Mouse (Mus musculus) myocyte (in vitro differentiated cells): Measurements from ENCODE around the gene Hist2h2be. TPM values are rescaled to one million over a fixed set of nuclear protein-coding genes. Genes with fewer than 3 reads are reported as not detected.

Experiments used
- H3K27me3 ChIP-seq: one replicate; pipeline ENCODE4 v1.6.1; 2011; ENCODE audit not compliant: control insufficient read depth, insufficient read depth, insufficient read length
- H3K36me3 ChIP-seq: one replicate; pipeline ENCODE4 v1.6.1; 2011; ENCODE audit not compliant: control insufficient read depth, insufficient read depth
- H3K4me2 ChIP-seq: one replicate; pipeline ENCODE4 v1.6.1; 2011; ENCODE audit warnings: low read depth, control low read depth
- H3K4me3 ChIP-seq: one replicate; pipeline ENCODE4 v1.5.1; 2011; ENCODE audit warnings: mild to moderate bottlenecking, control low read depth, moderate library complexity
- H3K79me2 ChIP-seq: one replicate; pipeline ENCODE4 v1.6.1; 2011; ENCODE audit not compliant: control insufficient read depth, insufficient read depth
- H3ac ChIP-seq: one replicate; pipeline ENCODE4 v1.6.1; 2011; ENCODE audit not compliant: control insufficient read depth, insufficient read length
- CEBPB ChIP-seq: IDR thresholded peaks from 2 replicates; pipeline ENCODE4 v1.6.1; 2011; ENCODE audit warnings: mild to moderate bottlenecking, moderate library complexity; ENCODE audit not compliant: poor library complexity, insufficient read depth, severe bottlenecking
- E2F4 ChIP-seq: IDR thresholded peaks from one replicate; pipeline ENCODE4 v1.6.1; 2011; ENCODE audit warnings: mild to moderate bottlenecking, control low read depth, moderate library complexity; ENCODE audit not compliant: insufficient read depth
- MAX ChIP-seq: IDR thresholded peaks from one replicate; pipeline ENCODE4 v1.6.1; 2011; ENCODE audit warnings: low read depth, mild to moderate bottlenecking, control low read depth
- MYOD1 ChIP-seq, 3 experiments: IDR thresholded peaks; one replicate each; pipeline ENCODE4 v1.6.1; 2011; ENCODE audit warnings: control low read depth in 2 of 3, low read depth in 2 of 3, mild to moderate bottlenecking in 2 of 3, moderate library complexity in 1 of 3; ENCODE audit not compliant: insufficient read length in 2 of 3, control insufficient read depth in 1 of 3
- MYOG ChIP-seq, 3 experiments: IDR thresholded peaks; one replicate each; pipeline ENCODE4 v1.6.1; 2011; ENCODE audit warnings: control low read depth in 2 of 3, low read depth in 2 of 3, mild to moderate bottlenecking in 2 of 3; ENCODE audit not compliant: insufficient read length in 2 of 3, control insufficient read depth in 1 of 3, insufficient read depth in 1 of 3
- POLR2A ChIP-seq: IDR thresholded peaks from one replicate; pipeline ENCODE4 v1.6.1; 2011; ENCODE audit warnings: low read depth, mild to moderate bottlenecking, control low read depth, moderate library complexity; ENCODE audit not compliant: insufficient read length
- POLR2AphosphoS2 ChIP-seq: IDR thresholded peaks from one replicate; pipeline ENCODE4 v1.6.1; 2011; ENCODE audit warnings: low read depth, control low read depth; ENCODE audit not compliant: insufficient read length
- REST ChIP-seq: IDR thresholded peaks from one replicate; pipeline ENCODE4 v1.6.1; 2011; ENCODE audit warnings: mild to moderate bottlenecking, control low read depth, moderate library complexity; ENCODE audit not compliant: insufficient read depth, insufficient read length
- SRF ChIP-seq: IDR thresholded peaks from one replicate; pipeline ENCODE4 v1.6.1; 2011; ENCODE audit warnings: low read depth; ENCODE audit not compliant: control insufficient read depth, insufficient read length
- TCF12 ChIP-seq: IDR thresholded peaks from one replicate; pipeline ENCODE4 v1.6.1; 2011; ENCODE audit warnings: mild to moderate bottlenecking, control low read depth; ENCODE audit not compliant: poor library complexity, insufficient read depth, severe bottlenecking
- TCF3 ChIP-seq: IDR thresholded peaks from one replicate; pipeline ENCODE4 v1.6.1; 2011; ENCODE audit warnings: low read depth, control low read depth; ENCODE audit not compliant: insufficient read length
- USF1 ChIP-seq: IDR thresholded peaks from one replicate; pipeline ENCODE4 v1.6.1; 2011; ENCODE audit warnings: low read depth, mild to moderate bottlenecking, control low read depth, moderate library complexity
- polyA plus RNA-seq: library from polyadenylated mRNA; unstranded; fragments of >200 nt; fragmentation: generic; extraction: Trizol; gene quantifications from one replicate; pipeline ENCODE4 v1.2.1, GENCODE M21; 2012; ENCODE audit warnings: missing spikeins

Hist2h2be gene
- polyA plus RNA-seq, 1 experiment = 2.2 TPM

DNA sequence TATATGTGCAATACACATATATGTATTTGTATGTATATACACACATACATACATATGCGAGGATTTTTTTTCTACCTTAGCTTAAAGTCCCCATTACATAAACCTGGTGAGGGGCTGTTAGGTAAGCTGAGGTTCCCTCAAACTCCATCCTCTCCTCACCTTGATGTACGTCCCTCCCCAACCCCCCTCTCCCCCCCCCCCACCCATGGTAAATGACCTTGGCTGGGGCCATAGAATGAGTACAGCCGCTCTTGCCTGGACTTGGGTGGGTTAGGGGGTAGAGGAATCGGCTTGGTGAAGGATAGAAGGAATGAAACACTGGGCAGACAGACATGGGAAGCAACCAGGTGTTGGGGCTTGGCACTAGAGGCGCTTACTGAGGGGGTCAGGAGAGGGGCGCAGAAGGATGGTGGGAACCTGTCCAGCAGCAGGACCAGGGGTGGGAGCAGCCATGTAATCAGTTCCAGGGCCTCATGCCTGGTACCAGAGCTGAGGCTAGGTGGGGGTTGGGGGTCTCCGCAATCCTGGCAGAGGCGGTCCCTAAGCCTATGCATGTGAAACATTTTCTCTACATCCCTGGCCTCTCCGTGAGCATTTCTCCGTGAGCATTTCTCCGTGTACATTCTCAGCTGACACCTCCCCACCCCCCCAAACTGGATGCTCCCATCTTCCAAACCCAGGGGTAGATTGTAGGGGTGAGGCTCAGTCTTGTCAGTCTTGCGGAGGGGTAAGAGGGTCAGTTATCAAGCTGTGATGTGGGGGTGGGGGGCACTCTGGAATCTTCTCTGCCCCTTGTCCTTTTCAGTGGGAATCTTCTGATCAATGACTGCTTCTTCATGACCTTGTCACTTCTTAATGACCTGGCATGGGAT is 39.2 kb upstream of the Hist2h2be start:
- Histone ChIP-seq H3K27me3 (no peaks in the 10 kb centered on the region), H3K4me3 (no peak overlapping the region), H3K79me2 (no peaks in the 10 kb centered on the region), H3K36me3 (peaks cover 13% of the 10 kb centered on the region), H3K4me2 (peak overlapping the region; percentile 48), H3ac (no peak overlapping the region)
- TF ChIP-seq MYOD1 (IDR thresholded peaks at IDR 0.05; ENCODE audit: control insufficient read depth in 1 of 3, insufficient read length in 2 of 3, low read depth in 2 of 3) = no peak
- no peak for TF ChIP-seq REST
- TF ChIP-seq TCF3 = no peak
- no peak for TF ChIP-seq POLR2AphosphoS2
- TF ChIP-seq E2F4 = no peak
- TF ChIP-seq CEBPB = no peak
- no peak for TF ChIP-seq MAX
- no peak for TF ChIP-seq TCF12

DNA sequence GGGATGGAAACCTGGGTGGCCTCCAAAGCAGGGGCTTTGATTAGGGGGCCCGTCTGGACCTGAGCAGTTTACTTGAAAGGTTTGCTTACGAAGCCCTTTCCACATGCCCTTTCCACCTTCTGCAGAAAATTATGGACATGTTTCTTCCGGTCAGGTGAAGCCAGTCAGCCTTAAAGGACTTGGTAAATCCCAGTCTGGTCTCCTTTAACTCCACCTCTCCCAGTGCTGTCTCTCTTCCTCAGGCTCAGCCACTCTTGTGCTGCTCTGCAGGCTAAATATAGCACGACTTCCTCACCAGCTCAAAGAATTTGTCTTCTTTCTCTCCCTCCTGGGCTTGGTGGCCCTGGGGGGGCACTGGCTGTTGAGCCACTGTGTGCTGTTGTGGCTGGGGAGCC is 38.5 kb upstream of the Hist2h2be start:
- H3K4me2 ChIP-seq = no peak overlapping the region
- H3K4me3 ChIP-seq = no peak overlapping the region
- no peak overlapping the region for H3ac ChIP-seq
- TF ChIP-seq POLR2AphosphoS2 (no peak), MYOD1 (IDR thresholded peaks at IDR 0.05; ENCODE audit: control insufficient read depth in 1 of 3, insufficient read length in 2 of 3, low read depth in 2 of 3) (no peak)
- H3K36me3 ChIP-seq = peaks cover 11% of the 10 kb centered on the region
- no peaks in the 10 kb centered on the region for H3K79me2 ChIP-seq
- H3K27me3 ChIP-seq = no peaks in the 10 kb centered on the region

DNA sequence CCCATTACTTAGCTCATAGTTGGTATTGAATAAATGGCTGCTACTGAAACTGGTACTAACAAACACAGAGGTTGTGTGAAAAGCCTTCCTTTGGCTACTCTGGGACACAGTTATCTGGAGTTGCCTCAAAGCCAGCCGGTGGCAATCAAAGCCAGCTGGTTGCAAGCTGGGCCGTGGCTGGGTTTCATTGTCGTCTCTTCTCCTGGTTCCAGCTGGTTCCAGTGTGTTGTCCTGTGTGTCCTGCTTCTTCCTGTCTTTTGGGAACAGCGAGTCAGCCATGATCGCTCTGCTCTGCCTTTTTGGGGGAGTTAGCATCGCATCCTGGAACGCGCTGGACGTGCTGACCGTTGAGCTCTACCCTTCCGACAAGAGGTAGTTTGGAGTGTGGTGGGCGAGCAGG is 27.9 kb upstream of the Hist2h2be start:
- no peaks in the 10 kb centered on the region for H3K27me3 ChIP-seq
- no peaks in the 10 kb centered on the region for H3K79me2 ChIP-seq
- no peaks in the 10 kb centered on the region for H3K36me3 ChIP-seq
- no peak overlapping the region for H3K4me2 ChIP-seq
- TF ChIP-seq SRF = no peak
- TF ChIP-seq USF1 = no peak
- TF ChIP-seq E2F4 = no peak
- TF ChIP-seq POLR2AphosphoS2 = no peak
- no peak for TF ChIP-seq POLR2A
- no peak for TF ChIP-seq TCF12
- TF ChIP-seq TCF3 = no peak
- TF ChIP-seq MAX = no peak
- no peak for TF ChIP-seq REST
- no peak for TF ChIP-seq MYOG (IDR thresholded peaks at IDR 0.05; ENCODE audit: control insufficient read depth in 1 of 3, insufficient read depth in 1 of 3, insufficient read length in 2 of 3, low read depth in 2 of 3)
- TF ChIP-seq CEBPB = no peak
- TF ChIP-seq MYOD1 (IDR thresholded peaks at IDR 0.05; ENCODE audit: control insufficient read depth in 1 of 3, insufficient read length in 2 of 3, low read depth in 2 of 3) = no peak
- H3K4me3 ChIP-seq = no peak overlapping the region
- no peak overlapping the region for H3ac ChIP-seq

DNA sequence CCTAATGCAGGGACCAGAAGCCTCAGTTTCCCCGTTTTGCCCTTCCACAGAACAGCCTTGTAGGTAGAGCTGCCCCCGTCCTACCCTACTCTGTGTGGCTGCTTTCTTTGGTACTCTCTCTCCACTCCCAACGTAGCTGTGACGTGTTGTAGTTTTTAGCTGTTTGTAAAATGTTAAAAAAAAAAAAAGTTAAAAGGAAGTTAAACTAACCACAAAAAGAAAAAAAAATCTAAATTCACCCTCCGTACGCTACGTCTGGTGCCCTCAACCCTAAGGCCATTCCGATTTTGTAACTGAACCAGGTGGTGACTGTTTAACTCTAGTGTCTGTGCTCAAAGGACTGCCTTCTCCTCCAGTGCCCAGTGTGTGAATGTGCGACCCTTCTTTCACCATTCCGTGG is 26.0 kb upstream of the Hist2h2be start:
- no peak overlapping the region for H3K4me3 ChIP-seq
- no peak overlapping the region for H3ac ChIP-seq
- no peaks in the 10 kb centered on the region for H3K79me2 ChIP-seq
- H3K27me3 ChIP-seq = no peaks in the 10 kb centered on the region
- TF ChIP-seq MYOG (IDR thresholded peaks at IDR 0.05; ENCODE audit: control insufficient read depth in 1 of 3, insufficient read depth in 1 of 3, insufficient read length in 2 of 3, low read depth in 2 of 3) (no peak), POLR2AphosphoS2 (peak; percentile 47)
- no peaks in the 10 kb centered on the region for H3K36me3 ChIP-seq
- H3K4me2 ChIP-seq = no peak overlapping the region

DNA sequence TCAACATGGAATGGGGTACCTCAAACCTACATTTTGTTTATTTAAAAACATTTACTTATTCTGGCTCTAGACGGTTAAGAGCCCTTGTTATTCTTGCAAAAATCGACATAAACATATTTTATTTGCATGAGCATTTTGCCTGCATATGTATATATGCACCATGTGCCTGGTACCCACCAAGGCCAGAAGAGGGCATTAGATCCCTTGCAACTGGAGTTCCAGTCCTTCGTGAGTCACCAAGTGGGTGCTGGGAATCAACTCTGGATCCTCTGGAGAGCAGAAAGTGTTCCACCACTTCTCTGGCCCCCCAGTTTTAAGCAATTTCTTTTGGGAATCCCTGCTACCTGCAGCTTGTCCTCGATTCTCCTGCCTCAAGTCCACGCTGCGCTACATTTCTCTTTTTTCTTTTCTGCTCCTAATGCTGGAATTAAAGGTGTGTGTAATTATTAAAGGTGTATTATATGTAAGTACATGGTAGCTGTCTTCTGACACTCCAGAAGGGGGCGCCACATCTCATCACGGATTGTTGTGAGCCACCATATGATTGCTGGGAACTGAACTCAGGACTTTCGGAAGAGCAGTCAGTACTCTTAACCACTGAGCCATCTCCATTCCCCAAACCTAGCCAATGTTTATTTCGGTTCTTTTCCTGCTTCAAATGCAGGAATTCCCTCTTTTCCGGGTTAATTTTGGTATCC is 25.2 kb upstream of the Hist2h2be start:
- H3K36me3 ChIP-seq = no peaks in the 10 kb centered on the region
- TF ChIP-seq POLR2A = no peak
- TF ChIP-seq CEBPB = no peak
- TF ChIP-seq MAX = no peak
- TF ChIP-seq SRF = no peak
- no peak for TF ChIP-seq USF1
- TF ChIP-seq MYOD1 (IDR thresholded peaks at IDR 0.05; ENCODE audit: control insufficient read depth in 1 of 3, insufficient read length in 2 of 3, low read depth in 2 of 3) = no peak
- TF ChIP-seq MYOG (IDR thresholded peaks at IDR 0.05; ENCODE audit: control insufficient read depth in 1 of 3, insufficient read depth in 1 of 3, insufficient read length in 2 of 3, low read depth in 2 of 3) = no peak
- TF ChIP-seq E2F4 = no peak
- TF ChIP-seq TCF12 = no peak
- no peak for TF ChIP-seq TCF3
- no peak for TF ChIP-seq POLR2AphosphoS2
- TF ChIP-seq REST = no peak
- H3ac ChIP-seq = no peak overlapping the region
- no peak overlapping the region for H3K4me2 ChIP-seq
- H3K79me2 ChIP-seq = no peaks in the 10 kb centered on the region
- H3K4me3 ChIP-seq = no peak overlapping the region
- H3K27me3 ChIP-seq = no peaks in the 10 kb centered on the region
